Mouse (Mus musculus) heart, postnatal 0 days (tissue): ENCODE data around the gene Camta1. TPM values are rescaled to one million over a fixed set of nuclear protein-coding genes. Genes with fewer than 3 reads are reported as not detected.

ENCODE experiments used
- ATAC-seq: fragments of 200-750 bp; cut with Nextera tagmentation; 2 replicates; pipeline ENCODE4 v1.8.0; 2017; ENCODE audit warnings: low read depth, moderate number of reproducible peaks, moderate library complexity; ENCODE audit not compliant: insufficient read depth
- DNase-seq: peaks from one replicate; pipeline ENCODE4 v3.0.0-alpha.2; 2016; ENCODE audit warnings: low spot score
- H3K27ac ChIP-seq: fragments of 300-500 bp; sonication (generic); 2 replicates; pipeline ENCODE4 v1.5.1; 2014; ENCODE audit warnings: low read depth, mild to moderate bottlenecking
- H3K27me3 ChIP-seq: fragments of 300-500 bp; sonication (generic); 2 replicates; pipeline ENCODE4 v1.6.1; 2014; ENCODE audit warnings: low read length, mixed read lengths; ENCODE audit not compliant: control insufficient read depth, insufficient read depth
- H3K36me3 ChIP-seq: fragments of 300-500 bp; sonication (generic); replicated peaks from 2 replicates; pipeline ENCODE4 v1.6.1; 2014; ENCODE audit warnings: low read length, mixed read lengths; ENCODE audit not compliant: control insufficient read depth, insufficient read depth
- H3K4me1 ChIP-seq: fragments of 300-500 bp; sonication (generic); 2 replicates; pipeline ENCODE4 v1.6.1; 2014; ENCODE audit warnings: antibody characterized with exemption; ENCODE audit not compliant: control insufficient read depth, insufficient read depth
- H3K4me2 ChIP-seq: fragments of 300-500 bp; sonication (generic); 2 replicates; pipeline ENCODE4 v1.6.1; 2014; ENCODE audit warnings: low read depth, mild to moderate bottlenecking, low read length, moderate library complexity
- H3K4me3 ChIP-seq: fragments of 300-500 bp; sonication (generic); 2 replicates; pipeline ENCODE4 v1.5.1; 2014; ENCODE audit warnings: low read depth, low read length
- H3K9ac ChIP-seq: fragments of 300-500 bp; sonication (generic); replicated peaks from 2 replicates; pipeline ENCODE4 v1.6.1; 2014; ENCODE audit warnings: low read depth, low read length, mixed read lengths
- H3K9me3 ChIP-seq: fragments of 300-500 bp; sonication (generic); replicated peaks from 2 replicates; pipeline ENCODE4 v1.6.1; 2016; ENCODE audit warnings: low read length; ENCODE audit not compliant: control insufficient read depth
- CTCF ChIP-seq: IDR thresholded peaks from 2 replicates; pipeline ENCODE4 v1.5.1; 2016; ENCODE audit warnings: antibody characterized with exemption, control low read depth, low read depth
- EP300 ChIP-seq: IDR thresholded peaks from 2 replicates; pipeline ENCODE4 v1.6.1; 2016; ENCODE audit warnings: antibody characterized with exemption, low read depth
- WGBS: fragments of 180-500 bp; shearing (Covaris S2); extraction: QIAGEN DNeasy Blood & Tissue Kit; methylation state at CpG from one replicate; pipeline ENCODE4 v1.1.7; 2014; 5-methylcytosine and 5-hydroxymethylcytosine counted together
- polyA plus RNA-seq: library from polyadenylated mRNA; unstranded; fragments of >200 nt; fragmentation: Nextera tagmentation; extraction: Ambion mirVana; gene quantifications from 2 replicates; pipeline ENCODE4 v1.2.1, GENCODE M21; 2015
- total RNA-seq: library from RNA; depleted of rRNA; stranded (reverse); fragments of >200 nt; gene quantifications from 2 replicates; pipeline ENCODE4 v1.2.3, GENCODE M21; 2014; ENCODE audit warnings: low replicate concordance

Gene Camta1
- total and polyA plus RNA-seq, 2 experiments from 2014 or later: 72.7 to 240 TPM

DNA sequence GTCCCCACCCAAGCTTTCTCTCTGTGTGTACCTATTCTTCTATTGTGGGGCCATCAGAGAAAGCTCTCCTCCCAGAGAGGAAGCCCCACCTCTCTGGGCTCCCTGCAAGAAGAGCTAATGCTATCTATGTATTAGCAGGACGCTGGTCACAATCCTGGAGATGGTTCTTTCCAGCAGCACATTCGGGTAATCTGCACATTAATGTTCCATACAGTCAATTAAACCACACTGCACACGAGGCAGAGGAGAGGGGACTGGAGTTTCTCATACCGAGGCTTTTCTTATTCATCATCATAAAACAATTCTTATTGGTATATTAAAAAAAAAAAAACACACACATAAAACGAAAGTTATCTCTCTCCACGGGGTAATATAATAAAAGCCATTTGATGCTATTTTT, 409.8 kb downstream of the Camta1 start:
- Histone ChIP-seq H3K4me1 (no peaks in the 10 kb centered on the region), H3K9ac (no peak overlapping the region), H3K27me3 (no peaks in the 10 kb centered on the region), H3K9me3 (no peaks in the 10 kb centered on the region), H3K4me2 (no peak overlapping the region), H3K4me3 (no peak overlapping the region), H3K36me3 (no peaks in the 10 kb centered on the region), H3K27ac (no peak overlapping the region)
- no peak for DNase-seq
- ATAC-seq: no peak
- 66% methylated on average over 6 of the region's 6 CpGs for WGBS
- TF ChIP-seq CTCF: no peak
- no peak for TF ChIP-seq EP300

DNA sequence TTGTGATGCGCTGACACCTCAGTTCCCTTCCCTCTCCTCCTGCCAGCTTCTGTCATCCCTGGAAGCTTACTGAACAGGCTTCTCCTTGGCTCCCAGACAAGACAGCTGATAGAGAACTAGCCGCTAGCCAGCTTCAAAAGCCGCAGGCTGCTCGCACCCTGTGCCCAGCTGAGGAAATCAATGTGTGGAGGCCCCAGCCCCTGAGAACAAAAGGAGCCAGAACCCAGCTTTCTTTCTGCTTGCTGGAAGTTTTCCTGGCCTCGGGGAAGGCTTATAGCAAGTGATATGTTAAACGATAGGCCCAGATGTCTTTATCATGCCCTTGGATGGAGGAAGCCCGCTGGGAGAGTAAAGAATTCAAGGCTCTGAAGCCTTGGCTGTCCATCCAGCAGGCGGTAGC, 411.7 kb downstream of the Camta1 start:
- no peak for ATAC-seq
- WGBS: 25% methylated on average over 8 of the region's 8 CpGs
- TF ChIP-seq EP300: no peak
- no peak for TF ChIP-seq CTCF

DNA sequence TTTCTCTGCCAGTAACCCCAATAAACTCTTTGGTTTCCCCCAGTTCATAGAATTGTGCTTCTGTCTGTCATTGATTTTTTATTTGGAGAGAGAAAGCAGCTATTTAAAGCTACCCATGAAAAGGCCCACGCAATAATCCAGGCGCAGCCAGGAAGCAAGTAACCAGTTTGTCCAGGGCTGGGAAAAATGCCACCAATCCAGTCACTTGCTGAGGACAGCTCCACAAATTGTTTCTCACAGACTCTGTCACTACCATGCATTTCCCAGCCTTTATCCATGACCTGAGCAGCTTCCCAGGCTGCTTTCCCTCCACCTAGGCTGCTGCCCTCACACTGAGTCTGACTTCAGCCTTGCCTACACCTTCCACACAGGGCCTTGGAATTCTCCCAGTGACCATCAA, 413.3 kb downstream of the Camta1 start:
- no peaks in the 10 kb centered on the region for H3K27me3 ChIP-seq
- H3K27ac ChIP-seq: no peak overlapping the region
- H3K9me3 ChIP-seq: no peaks in the 10 kb centered on the region
- 88% methylated on average over 2 of the region's 2 CpGs for WGBS
- H3K4me2 ChIP-seq: no peak overlapping the region
- no peaks in the 10 kb centered on the region for H3K4me1 ChIP-seq
- DNase-seq: no peak
- H3K4me3 ChIP-seq: no peak overlapping the region
- no peaks in the 10 kb centered on the region for H3K36me3 ChIP-seq
- H3K9ac ChIP-seq: no peak overlapping the region
- no peak for ATAC-seq
- TF ChIP-seq EP300 (no peak), CTCF (no peak)

More for the DNA sequence above, 411.7 kb downstream of the Camta1 start:
- no peaks in the 10 kb centered on the region for H3K27me3 ChIP-seq
- H3K4me2 ChIP-seq: no peak overlapping the region
- H3K36me3 ChIP-seq: no peaks in the 10 kb centered on the region
- DNase-seq: no peak
- no peaks in the 10 kb centered on the region for H3K4me1 ChIP-seq
- H3K9ac ChIP-seq: no peak overlapping the region
- H3K9me3 ChIP-seq: no peaks in the 10 kb centered on the region
- no peak overlapping the region for H3K4me3 ChIP-seq
- H3K27ac ChIP-seq: no peak overlapping the region

DNA sequence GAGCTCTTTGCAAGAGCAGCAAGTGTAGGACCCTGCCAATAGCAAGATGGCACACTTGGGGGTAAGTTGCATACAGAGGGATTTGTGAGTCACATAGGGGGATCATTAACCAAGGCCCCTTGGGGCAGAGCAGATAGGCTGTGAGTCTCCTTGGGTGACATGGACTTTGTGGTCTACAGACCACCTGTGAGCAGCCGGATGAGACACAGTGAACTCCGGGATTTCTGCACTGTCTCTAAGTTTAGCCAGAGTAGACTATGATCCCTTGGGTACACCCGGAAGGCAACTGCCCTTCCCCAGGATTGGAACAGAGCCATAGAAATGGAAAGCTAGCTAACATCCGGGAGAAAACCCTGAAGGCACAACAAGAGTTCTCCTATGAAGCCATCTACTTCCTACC, 417.0 kb downstream of the Camta1 start:
- no peak for TF ChIP-seq CTCF
- no peak for TF ChIP-seq EP300
- Histone ChIP-seq H3K27me3 (no peaks in the 10 kb centered on the region), H3K4me3 (no peak overlapping the region), H3K36me3 (no peaks in the 10 kb centered on the region), H3K27ac (no peak overlapping the region), H3K4me1 (no peaks in the 10 kb centered on the region), H3K4me2 (no peak overlapping the region), H3K9me3 (0 out of 2 replicates have a peak, but pooled peaks cover 3% of the 10 kb centered on the region), H3K9ac (no peak overlapping the region)
- ATAC-seq (no peak), DNase-seq (no peak)
- WGBS: 68% methylated on average over 4 of the region's 4 CpGs

DNA sequence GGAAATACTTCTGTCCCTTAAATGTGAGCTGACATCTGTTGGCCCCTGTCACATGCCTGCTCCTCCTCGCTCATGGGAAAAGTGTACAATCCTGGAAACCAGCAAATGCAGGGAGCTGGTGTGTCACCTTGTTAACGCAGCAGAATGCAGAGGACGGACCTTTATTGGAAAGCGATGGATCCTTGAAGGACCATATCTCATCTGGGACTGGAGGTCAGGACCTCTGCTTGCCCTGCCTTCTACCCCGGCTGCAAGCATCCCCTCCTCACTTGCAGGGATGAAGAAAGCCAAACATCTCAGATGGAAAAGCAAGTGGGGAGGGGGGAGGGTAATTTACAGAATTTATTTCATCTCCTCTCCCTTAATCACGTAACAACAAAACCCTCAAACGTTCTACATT, 423.1 kb downstream of the Camta1 start:
- Histone ChIP-seq H3K36me3 (no peaks in the 10 kb centered on the region), H3K4me2 (no peak overlapping the region), H3K27me3 (no peaks in the 10 kb centered on the region), H3K9me3 (0 out of 2 replicates have a peak, but pooled peaks cover 3% of the 10 kb centered on the region), H3K4me3 (no peak overlapping the region), H3K27ac (no peak overlapping the region), H3K9ac (no peak overlapping the region), H3K4me1 (no peaks in the 10 kb centered on the region)
- no peak for DNase-seq
- 60% methylated on average over 7 of the region's 7 CpGs for WGBS
- ATAC-seq: no peak
- no peak for TF ChIP-seq CTCF
- no peak for TF ChIP-seq EP300

DNA sequence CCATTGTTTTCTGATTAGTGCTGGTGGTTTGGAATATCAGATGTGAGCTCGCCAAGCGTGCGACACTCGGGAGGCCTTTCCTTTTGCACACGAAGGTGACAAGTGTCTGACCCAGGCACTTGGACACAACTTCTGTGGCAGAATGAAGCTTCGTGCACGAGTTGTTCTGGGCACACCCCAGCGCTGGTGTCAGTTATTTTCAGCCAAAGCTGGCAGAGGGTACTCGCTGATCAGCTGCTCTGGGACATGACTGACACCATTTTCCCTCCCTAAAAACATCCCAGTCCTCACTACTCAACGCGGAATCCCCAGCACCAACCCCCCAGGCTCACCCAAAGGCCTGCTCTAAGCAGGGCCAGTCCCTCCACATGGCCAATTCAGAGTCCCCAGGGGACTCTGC, 423.8 kb downstream of the Camta1 start:
- H3K9me3 ChIP-seq: 0 out of 2 replicates have a peak, but pooled peaks cover 3% of the 10 kb centered on the region
- DNase-seq (no peak), ATAC-seq (no peak)
- no peak overlapping the region for H3K9ac ChIP-seq
- no peaks in the 10 kb centered on the region for H3K27me3 ChIP-seq
- TF ChIP-seq EP300 (no peak), CTCF (no peak)
- WGBS: 59% methylated on average over 11 of the region's 11 CpGs
- H3K4me3 ChIP-seq: no peak overlapping the region
- no peak overlapping the region for H3K27ac ChIP-seq
- H3K4me1 ChIP-seq: no peaks in the 10 kb centered on the region
- H3K36me3 ChIP-seq: no peaks in the 10 kb centered on the region
- no peak overlapping the region for H3K4me2 ChIP-seq
